Mouse (Mus musculus): ENCODE measurements around the gene Dhx35. TPM values are rescaled to one million over a fixed set of nuclear protein-coding genes. Genes with fewer than 3 reads are reported as not detected.

Gene Dhx35
- total and polyA plus RNA-seq, 2 experiments from 2014 or later = 10.0 to 30.7 TPM

DNA sequence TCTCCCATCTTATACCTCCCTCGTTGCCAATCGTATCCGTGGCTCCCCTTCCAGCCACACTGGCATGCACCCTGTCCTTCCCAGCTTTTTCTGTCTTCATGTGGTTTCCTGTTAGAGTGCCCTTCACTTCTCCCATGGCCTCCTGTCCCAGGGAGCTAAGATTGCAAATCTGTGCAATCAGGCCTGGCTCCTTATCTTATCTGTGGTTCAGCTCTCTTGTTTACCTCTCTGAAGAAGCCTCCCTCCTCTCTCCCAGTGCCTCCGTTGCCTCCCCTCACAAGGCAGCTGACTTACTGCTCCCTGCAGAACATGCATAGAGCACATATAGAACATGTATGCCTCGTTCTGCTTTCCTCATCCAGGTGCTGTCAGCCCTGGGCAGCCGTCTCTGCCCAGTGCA, 17.1 kb upstream of the Dhx35 start:
- DNase-seq (ENCODE audit: low spot score) (no peak), ATAC-seq (no peak)
- H3K9me3 ChIP-seq (ENCODE audit: low read length) = no peaks in the 10 kb centered on the region
- no peaks in the 10 kb centered on the region for H3K36me3 ChIP-seq (ENCODE audit: insufficient read depth, low read length)
- no peak overlapping the region for H3K27ac ChIP-seq
- H3K4me1 ChIP-seq (ENCODE audit: insufficient read depth, low read length) = no peaks in the 10 kb centered on the region
- H3K4me3 ChIP-seq (ENCODE audit: low read length) = no peak overlapping the region
- WGBS = 56% methylated on average over 6 of the region's 6 CpGs
- H3K9ac ChIP-seq (replicated peaks; ENCODE audit: low read length) = no peak overlapping the region
- H3K4me2 ChIP-seq (ENCODE audit: low read depth, low read length) = no peak overlapping the region
- H3K27me3 ChIP-seq (ENCODE audit: insufficient read depth, low read length) = no peaks in the 10 kb centered on the region
- no peak for TF ChIP-seq CTCF (IDR thresholded peaks at IDR 0.05; ENCODE audit: low read depth)

DNA sequence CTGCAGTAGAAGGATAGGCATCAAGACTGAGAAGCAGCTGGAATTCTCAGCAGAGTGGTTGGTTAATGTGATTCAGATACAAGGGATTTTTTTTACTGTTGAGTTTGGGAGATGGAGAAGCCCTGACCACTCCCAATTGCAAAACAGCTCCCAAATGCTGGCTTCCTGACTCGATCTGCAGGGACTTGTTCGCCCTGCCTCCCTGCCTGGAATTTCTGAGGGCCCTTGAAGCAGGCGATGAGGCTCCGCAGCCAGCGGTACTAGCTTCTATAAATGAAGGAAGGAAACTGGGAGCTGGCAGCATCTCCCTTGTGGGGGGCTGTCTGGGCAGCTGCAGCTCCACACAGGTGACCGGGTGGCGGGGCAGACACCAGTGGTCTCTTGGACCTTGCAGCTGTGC, 16.3 kb upstream of the Dhx35 start:
- no peaks in the 10 kb centered on the region for H3K9me3 ChIP-seq (ENCODE audit: low read length)
- DNase-seq (ENCODE audit: low spot score) (no peak), ATAC-seq (no peak)
- no peak overlapping the region for H3K4me3 ChIP-seq (ENCODE audit: low read length)
- no peaks in the 10 kb centered on the region for H3K4me1 ChIP-seq (ENCODE audit: insufficient read depth, low read length)
- no peak overlapping the region for H3K27ac ChIP-seq
- H3K4me2 ChIP-seq (ENCODE audit: low read depth, low read length) = no peak overlapping the region
- TF ChIP-seq CTCF (IDR thresholded peaks at IDR 0.05; ENCODE audit: low read depth) = no peak
- no peaks in the 10 kb centered on the region for H3K36me3 ChIP-seq (ENCODE audit: insufficient read depth, low read length)
- H3K9ac ChIP-seq (replicated peaks; ENCODE audit: low read length) = no peak overlapping the region
- H3K27me3 ChIP-seq (ENCODE audit: insufficient read depth, low read length) = no peaks in the 10 kb centered on the region
- 73% methylated on average over 7 of the region's 7 CpGs for WGBS

DNA sequence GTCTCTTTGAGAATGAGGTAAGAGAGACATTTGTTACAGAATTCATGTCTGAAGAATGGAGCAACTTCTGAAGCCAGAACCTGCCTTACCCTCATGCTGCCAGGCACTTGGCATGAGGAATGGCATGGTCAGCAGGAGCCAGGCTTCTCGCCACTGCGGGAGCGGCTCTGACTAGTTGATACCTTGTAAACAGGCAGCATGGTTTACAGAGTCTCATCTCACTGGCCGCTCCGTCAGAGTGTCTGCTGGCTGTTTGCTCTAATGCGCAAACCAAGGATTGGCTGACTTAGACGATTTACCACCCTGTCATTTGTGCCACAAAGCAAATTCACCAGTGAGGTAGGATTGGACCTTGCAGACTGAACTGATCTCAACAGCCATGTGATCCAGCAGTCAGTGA, 13.5 kb upstream of the Dhx35 start:
- WGBS = 83% methylated on average over 7 of the region's 7 CpGs
- DNase-seq (ENCODE audit: low spot score) = no peak
- Histone ChIP-seq H3K9me3 (ENCODE audit: low read length) (no peaks in the 10 kb centered on the region), H3K9ac (replicated peaks; ENCODE audit: low read length) (no peak overlapping the region), H3K36me3 (ENCODE audit: insufficient read depth, low read length) (no peaks in the 10 kb centered on the region), H3K27me3 (ENCODE audit: insufficient read depth, low read length) (no peaks in the 10 kb centered on the region), H3K27ac (no peak overlapping the region), H3K4me3 (ENCODE audit: low read length) (no peak overlapping the region), H3K4me1 (ENCODE audit: insufficient read depth, low read length) (no peaks in the 10 kb centered on the region), H3K4me2 (ENCODE audit: low read depth, low read length) (no peak overlapping the region)
- TF ChIP-seq CTCF (IDR thresholded peaks at IDR 0.05; ENCODE audit: low read depth) = no peak
- ATAC-seq = no peak

DNA sequence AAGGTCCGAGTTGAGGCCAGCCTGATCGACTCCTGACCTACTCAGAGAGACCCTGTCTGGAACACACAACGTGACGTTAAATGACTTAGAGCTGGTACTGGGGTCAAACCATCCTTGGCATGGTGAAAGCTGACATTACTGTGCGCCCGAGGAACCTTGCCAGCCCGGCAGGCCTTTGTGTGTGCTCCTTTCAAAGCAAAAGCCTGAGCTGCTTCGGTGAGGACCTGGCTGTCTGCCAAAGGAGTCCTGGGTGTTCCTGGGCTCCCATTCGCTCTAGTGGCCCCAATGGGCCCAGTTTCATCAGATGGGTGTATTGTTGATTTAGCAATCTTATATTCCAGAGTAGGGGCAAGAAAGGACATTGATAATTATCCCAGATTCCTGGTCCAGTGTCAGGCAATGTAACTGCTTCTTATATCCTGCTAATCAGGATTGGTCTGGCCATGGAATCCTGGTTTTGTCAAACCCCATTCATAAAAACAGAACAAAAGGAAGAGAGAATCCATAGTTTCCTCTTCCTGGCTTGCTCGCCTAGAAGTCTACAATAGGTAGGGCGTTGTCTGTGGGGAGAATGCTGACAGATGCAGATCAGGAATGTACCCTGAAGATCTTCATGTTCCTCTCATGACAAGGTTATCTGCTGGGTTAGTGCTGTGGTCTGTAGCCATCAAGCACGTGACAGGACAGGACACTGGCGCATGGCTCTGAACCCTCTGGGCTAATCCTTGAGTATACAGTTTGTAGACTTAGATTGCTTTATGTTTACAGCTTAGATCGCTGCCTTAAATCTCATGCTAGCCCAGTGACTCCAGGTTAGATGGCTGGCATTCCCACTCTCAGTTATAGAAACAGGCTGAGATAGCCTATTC, 7.4 kb upstream of the Dhx35 start:
- no peak for DNase-seq (ENCODE audit: low spot score)
- WGBS = 69% methylated on average over 14 of the region's 14 CpGs
- Histone ChIP-seq H3K4me1 (ENCODE audit: insufficient read depth, low read length) (no peaks in the 10 kb centered on the region), H3K36me3 (ENCODE audit: insufficient read depth, low read length) (no peaks in the 10 kb centered on the region), H3K4me2 (ENCODE audit: low read depth, low read length) (no peak overlapping the region), H3K27me3 (ENCODE audit: insufficient read depth, low read length) (no peaks in the 10 kb centered on the region), H3K9me3 (ENCODE audit: low read length) (no peaks in the 10 kb centered on the region), H3K9ac (replicated peaks; ENCODE audit: low read length) (no peak overlapping the region), H3K27ac (no peak overlapping the region), H3K4me3 (ENCODE audit: low read length) (no peak overlapping the region)
- no peak for ATAC-seq
- no peak for TF ChIP-seq CTCF (IDR thresholded peaks at IDR 0.05; ENCODE audit: low read depth)

DNA sequence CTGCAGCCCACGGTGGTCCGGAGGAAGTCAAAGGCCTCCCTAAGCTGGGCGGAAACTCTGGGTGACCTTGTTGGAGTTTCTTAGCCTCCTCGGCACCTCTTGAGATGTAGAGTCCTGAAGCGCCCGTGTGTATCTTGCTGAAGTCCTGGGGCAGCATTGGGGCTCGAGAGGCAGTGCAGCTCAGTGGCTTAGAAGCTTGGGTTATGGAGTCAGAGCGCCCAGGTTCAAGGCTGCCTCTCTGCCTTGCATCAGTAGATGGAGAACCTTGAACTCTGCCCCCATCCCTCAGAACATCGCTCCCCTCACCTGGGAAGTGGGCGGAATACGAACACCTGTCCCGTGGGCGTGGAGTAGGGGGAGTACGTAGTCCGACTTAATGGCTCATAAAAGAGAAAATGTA, 436 bp downstream of the Dhx35 start:
- no peak for TF ChIP-seq CTCF (IDR thresholded peaks at IDR 0.05; ENCODE audit: low read depth)
- H3K9ac ChIP-seq (replicated peaks; ENCODE audit: low read length) = peak overlapping the region; percentile 72
- H3K4me3 ChIP-seq (ENCODE audit: low read length) = peak overlapping the region; percentile 80
- peak overlapping the region; percentile 93 for H3K4me2 ChIP-seq (ENCODE audit: low read depth, low read length)
- H3K9me3 ChIP-seq (ENCODE audit: low read length) = no peaks in the 10 kb centered on the region
- no peak for ATAC-seq
- peaks cover 7% of the 10 kb centered on the region for H3K4me1 ChIP-seq (ENCODE audit: insufficient read depth, low read length)
- 7% methylated on average over 15 of the region's 15 CpGs for WGBS
- no peak for DNase-seq (ENCODE audit: low spot score)
- no peaks in the 10 kb centered on the region for H3K36me3 ChIP-seq (ENCODE audit: insufficient read depth, low read length)
- peak overlapping the region; percentile 88 for H3K27ac ChIP-seq
- no peaks in the 10 kb centered on the region for H3K27me3 ChIP-seq (ENCODE audit: insufficient read depth, low read length)

DNA sequence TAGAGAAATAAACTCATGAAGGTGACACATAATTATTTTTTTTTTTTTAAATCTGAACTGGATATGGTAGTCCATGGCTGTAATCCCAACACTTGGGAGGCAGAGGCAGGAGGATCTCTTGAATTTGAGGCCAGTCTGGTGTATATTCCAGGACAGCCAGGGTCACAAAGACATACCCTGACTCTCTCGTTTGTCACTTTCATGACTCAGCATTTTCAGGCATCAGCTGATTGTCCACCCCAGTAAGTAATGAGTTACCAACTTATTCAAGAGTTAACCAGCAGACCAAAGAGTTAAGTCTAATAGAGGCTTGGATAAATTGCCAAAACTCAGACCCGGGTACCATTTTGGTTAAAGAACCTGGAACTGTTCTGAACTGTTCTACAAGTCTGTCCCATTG, 1.3 kb downstream of the Dhx35 start:
- no peak for TF ChIP-seq CTCF (IDR thresholded peaks at IDR 0.05; ENCODE audit: low read depth)
- no peak overlapping the region for H3K4me3 ChIP-seq (ENCODE audit: low read length)
- H3K36me3 ChIP-seq (ENCODE audit: insufficient read depth, low read length) = no peaks in the 10 kb centered on the region
- peaks cover 7% of the 10 kb centered on the region for H3K4me1 ChIP-seq (ENCODE audit: insufficient read depth, low read length)
- ATAC-seq = no peak
- WGBS = 77% methylated on average over 2 of the region's 2 CpGs
- DNase-seq (ENCODE audit: low spot score) = no peak
- H3K27me3 ChIP-seq (ENCODE audit: insufficient read depth, low read length) = no peaks in the 10 kb centered on the region
- H3K4me2 ChIP-seq (ENCODE audit: low read depth, low read length) = no peak overlapping the region
- no peaks in the 10 kb centered on the region for H3K9me3 ChIP-seq (ENCODE audit: low read length)
- no peak overlapping the region for H3K9ac ChIP-seq (replicated peaks; ENCODE audit: low read length)
- no peak overlapping the region for H3K27ac ChIP-seq

DNA sequence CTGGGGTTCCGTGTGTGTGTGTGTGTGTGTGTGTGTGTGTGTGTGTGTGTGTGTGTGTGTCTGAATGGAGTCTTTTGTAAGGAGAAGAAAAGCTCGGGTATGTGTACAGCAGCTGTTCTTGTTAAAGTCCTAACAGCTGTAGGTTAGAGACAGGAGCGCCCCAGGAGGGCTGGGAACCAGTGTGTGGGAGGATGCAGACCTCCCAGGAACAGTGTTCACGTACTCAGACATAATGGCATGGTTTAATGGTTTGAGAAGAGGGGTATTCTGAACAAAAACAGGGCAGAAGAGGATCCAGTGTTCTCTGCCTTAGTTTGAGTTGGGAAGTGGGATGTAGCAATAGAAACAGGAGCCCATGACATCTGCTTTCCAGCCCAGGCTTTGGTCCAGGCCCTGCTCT, 4.7 kb downstream of the Dhx35 start:
- Histone ChIP-seq H3K4me2 (ENCODE audit: low read depth, low read length) (no peak overlapping the region), H3K9me3 (ENCODE audit: low read length) (no peaks in the 10 kb centered on the region), H3K9ac (replicated peaks; ENCODE audit: low read length) (no peak overlapping the region), H3K36me3 (ENCODE audit: insufficient read depth, low read length) (peaks cover 12% of the 10 kb centered on the region; the same call in 1 of the 2 replicates), H3K4me1 (ENCODE audit: insufficient read depth, low read length) (no peaks in the 10 kb centered on the region), H3K27ac (no peak overlapping the region), H3K4me3 (ENCODE audit: low read length) (no peak overlapping the region), H3K27me3 (ENCODE audit: insufficient read depth, low read length) (no peaks in the 10 kb centered on the region)
- ATAC-seq (no peak), DNase-seq (ENCODE audit: low spot score) (peak; percentile 19)
- WGBS = 36% methylated on average over 4 of the region's 4 CpGs
- no peak for TF ChIP-seq CTCF (IDR thresholded peaks at IDR 0.05; ENCODE audit: low read depth)

Data from hindbrain, postnatal 0 days (tissue).